Mouse (Mus musculus): ENCODE measurements around the gene Nfib. TPM values are rescaled to one million over a fixed set of nuclear protein-coding genes. Genes with fewer than 3 reads are reported as not detected.

Nfib gene
- polyA plus RNA-seq, 1 experiment from 2014 or later, result 60.1 TPM

DNA sequence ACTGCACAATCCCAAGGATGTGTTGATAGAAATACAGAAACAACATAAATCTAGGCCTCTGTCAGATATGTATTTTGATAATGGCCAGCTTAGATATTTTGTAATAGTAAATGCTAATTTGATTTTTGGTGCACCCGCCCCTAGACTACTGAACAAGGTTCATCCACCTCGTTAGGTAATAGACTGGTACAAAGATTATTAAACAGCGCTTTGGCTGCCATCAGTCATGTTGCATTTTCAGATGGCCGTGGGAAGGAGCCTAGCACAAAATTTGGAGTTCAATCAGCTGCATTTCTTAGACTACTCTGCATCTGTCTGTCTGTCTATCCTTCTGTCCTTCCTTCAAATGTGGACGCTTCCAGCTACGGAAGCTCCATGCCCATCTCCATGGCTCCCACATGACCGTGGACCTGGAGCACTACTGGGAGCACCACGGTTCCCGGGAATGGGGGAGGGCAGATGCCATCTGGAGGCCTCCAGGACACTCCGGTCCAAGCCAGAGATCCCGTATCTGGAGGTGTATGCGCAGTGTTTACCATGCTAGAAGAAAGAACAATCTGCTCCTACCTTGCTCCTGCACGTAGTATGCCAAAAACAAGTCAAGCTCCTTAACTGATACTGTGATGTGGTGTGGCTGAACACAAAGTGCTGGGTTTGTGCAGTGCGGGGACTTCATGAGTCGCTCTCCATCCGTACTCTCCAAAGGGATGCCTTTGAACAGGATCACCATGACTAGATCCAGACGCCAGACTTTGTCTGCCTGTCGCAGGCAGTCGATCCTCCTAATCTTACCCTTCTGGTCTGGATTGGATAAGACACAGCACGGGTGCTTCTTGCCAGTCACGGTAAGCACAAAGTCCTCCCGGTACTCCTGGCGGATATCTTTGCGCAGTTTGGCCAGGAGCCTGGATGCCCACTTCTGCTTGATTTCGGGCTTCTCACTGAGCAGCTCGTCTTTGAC is 207.6 kb downstream of the Nfib start:
- Histone ChIP-seq H3K9ac (ENCODE audit: low read length) (no peak overlapping the region), H3K27ac (ENCODE audit: low read length) (0 out of 2 replicates have a peak overlapping the region, but pooled peaks have one; percentile 2)

DNA sequence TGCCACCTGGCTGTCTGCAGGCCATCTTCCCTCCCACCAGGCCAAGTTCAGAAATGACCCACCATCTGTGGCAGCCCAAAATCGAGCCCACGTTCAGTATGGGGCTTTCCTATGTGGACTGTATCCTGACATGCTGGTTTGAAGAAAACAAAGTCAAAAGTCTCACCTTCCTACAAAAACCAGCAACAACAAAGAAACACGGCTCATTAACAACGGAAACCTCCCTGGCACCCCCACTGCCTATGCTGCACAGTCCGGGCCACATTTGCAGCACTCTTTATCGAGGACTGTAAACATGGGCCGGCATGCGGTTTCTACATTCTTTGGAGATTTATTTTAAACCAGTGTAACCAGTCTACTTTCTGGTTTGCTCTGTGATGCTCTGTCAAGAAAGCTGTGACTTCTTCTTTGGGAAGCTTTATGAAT is 208.4 kb downstream of the Nfib start:
- H3K27ac ChIP-seq (ENCODE audit: low read length), result no peak overlapping the region
- no peaks in the 10 kb centered on the region for H3K9me3 ChIP-seq (replicated peaks; ENCODE audit: control insufficient read depth, low read length)
- H3K4me1 ChIP-seq (ENCODE audit: control insufficient read depth, insufficient read depth, low read length), result peaks cover 46% of the 10 kb centered on the region
- H3K36me3 ChIP-seq (ENCODE audit: control insufficient read depth, insufficient read depth, low read length), result peaks cover 11% of the 10 kb centered on the region; the same call in 1 of the 2 replicates
- H3K9ac ChIP-seq (ENCODE audit: low read length), result no peak overlapping the region
- H3K4me2 ChIP-seq (ENCODE audit: low read depth, low read length), result peak overlapping the region; percentile 26; the same call in 1 of the 2 replicates
- H3K4me3 ChIP-seq (replicated peaks; ENCODE audit: low read length), result 0 out of 2 replicates have a peak overlapping the region, but pooled peaks have one; percentile 6
- ATAC-seq (ENCODE audit: insufficient read depth, low FRiP score), result no peak
- WGBS, result 58% methylated on average over 8 of the region's 8 CpGs
- H3K27me3 ChIP-seq (ENCODE audit: control insufficient read depth, insufficient read depth, low read length), result no peaks in the 10 kb centered on the region

More for the DNA sequence above, 207.6 kb downstream of the Nfib start:
- Histone ChIP-seq H3K4me1 (ENCODE audit: control insufficient read depth, insufficient read depth, low read length) (peaks cover 43% of the 10 kb centered on the region), H3K27me3 (ENCODE audit: control insufficient read depth, insufficient read depth, low read length) (no peaks in the 10 kb centered on the region), H3K9me3 (replicated peaks; ENCODE audit: control insufficient read depth, low read length) (no peaks in the 10 kb centered on the region), H3K36me3 (ENCODE audit: control insufficient read depth, insufficient read depth, low read length) (peaks cover 11% of the 10 kb centered on the region; the same call in 1 of the 2 replicates), H3K4me3 (replicated peaks; ENCODE audit: low read length) (no peak overlapping the region), H3K4me2 (ENCODE audit: low read depth, low read length) (peak overlapping the region; percentile 26; the same call in 1 of the 2 replicates)
- WGBS, result 80% methylated on average over 26 of the region's 26 CpGs
- no peak for ATAC-seq (ENCODE audit: insufficient read depth, low FRiP score)

DNA sequence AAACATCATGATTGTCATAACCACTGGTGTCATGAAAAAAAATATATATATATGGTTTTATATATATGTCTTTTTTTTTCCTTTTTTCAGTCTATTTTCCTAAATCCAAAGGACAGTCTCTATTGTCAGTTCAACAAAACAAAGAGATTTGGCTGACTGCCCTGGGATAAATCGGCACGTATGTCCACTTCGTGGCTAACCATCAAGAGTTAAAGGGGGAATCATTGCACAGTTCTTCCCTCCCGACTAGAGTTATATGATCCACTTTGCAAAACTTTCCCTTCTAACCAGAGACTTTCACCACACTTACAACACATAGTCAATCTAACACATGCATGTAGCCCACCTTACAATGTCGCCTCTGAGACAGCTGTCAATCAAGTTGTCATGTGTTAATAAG is 209.2 kb downstream of the Nfib start:
- Histone ChIP-seq H3K4me1 (ENCODE audit: control insufficient read depth, insufficient read depth, low read length) (peaks cover 46% of the 10 kb centered on the region), H3K9me3 (replicated peaks; ENCODE audit: control insufficient read depth, low read length) (no peaks in the 10 kb centered on the region), H3K36me3 (ENCODE audit: control insufficient read depth, insufficient read depth, low read length) (peaks cover 11% of the 10 kb centered on the region; the same call in 1 of the 2 replicates), H3K9ac (ENCODE audit: low read length) (no peak overlapping the region), H3K4me2 (ENCODE audit: low read depth, low read length) (no peak overlapping the region), H3K27ac (ENCODE audit: low read length) (no peak overlapping the region), H3K27me3 (ENCODE audit: control insufficient read depth, insufficient read depth, low read length) (no peaks in the 10 kb centered on the region), H3K4me3 (replicated peaks; ENCODE audit: low read length) (no peak overlapping the region)
- ATAC-seq (ENCODE audit: insufficient read depth, low FRiP score), result no peak
- WGBS, result 56% methylated on average over 5 of the region's 5 CpGs

DNA sequence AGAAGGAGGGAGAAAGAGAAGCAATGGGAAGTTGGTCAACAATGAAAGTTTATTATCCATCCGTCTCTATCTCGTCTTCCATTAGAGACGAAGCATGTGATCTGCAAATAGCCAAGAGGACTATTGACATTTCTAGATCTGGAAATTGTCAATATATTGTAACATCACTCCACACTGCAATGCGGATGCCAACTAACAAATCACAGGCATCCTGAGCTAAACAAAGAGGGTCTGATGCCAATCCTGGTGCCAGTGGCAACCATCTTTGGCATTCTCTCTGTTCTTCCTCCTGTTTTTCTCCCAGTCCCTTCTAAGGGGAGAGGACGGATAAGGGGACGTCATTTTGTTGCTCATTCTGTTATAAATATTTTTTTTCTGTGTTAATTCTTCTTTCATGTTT is 209.9 kb downstream of the Nfib start:
- Histone ChIP-seq H3K4me3 (replicated peaks; ENCODE audit: low read length) (no peak overlapping the region), H3K36me3 (ENCODE audit: control insufficient read depth, insufficient read depth, low read length) (peaks cover 11% of the 10 kb centered on the region; the same call in 1 of the 2 replicates), H3K4me2 (ENCODE audit: low read depth, low read length) (no peak overlapping the region), H3K4me1 (ENCODE audit: control insufficient read depth, insufficient read depth, low read length) (peaks cover 40% of the 10 kb centered on the region), H3K9me3 (replicated peaks; ENCODE audit: control insufficient read depth, low read length) (no peaks in the 10 kb centered on the region), H3K27me3 (ENCODE audit: control insufficient read depth, insufficient read depth, low read length) (no peaks in the 10 kb centered on the region), H3K9ac (ENCODE audit: low read length) (no peak overlapping the region), H3K27ac (ENCODE audit: low read length) (no peak overlapping the region)
- no peak for ATAC-seq (ENCODE audit: insufficient read depth, low FRiP score)
- 83% methylated on average over 6 of the region's 6 CpGs for WGBS

DNA sequence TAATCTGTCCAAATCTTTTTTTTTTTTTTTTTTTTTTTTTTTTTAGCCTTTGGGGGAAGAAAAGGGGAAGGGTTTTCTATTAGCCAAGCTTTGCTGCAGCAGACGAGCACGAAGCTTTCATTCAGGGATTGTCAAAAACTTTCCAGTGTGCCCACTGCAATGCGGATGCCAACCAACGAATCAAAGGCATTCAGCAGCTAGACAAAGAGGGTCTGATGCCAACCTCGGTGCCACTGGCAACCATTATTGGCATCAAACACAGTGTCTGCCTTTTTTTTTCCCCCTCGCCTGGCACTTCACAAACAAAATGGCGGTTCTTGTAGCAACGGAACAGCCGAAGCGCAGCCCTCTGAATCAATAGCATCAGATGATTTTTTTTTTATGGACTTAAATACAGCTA is 210.7 kb downstream of the Nfib start:
- no peak for ATAC-seq (ENCODE audit: insufficient read depth, low FRiP score)
- Histone ChIP-seq H3K4me1 (ENCODE audit: control insufficient read depth, insufficient read depth, low read length) (peaks cover 37% of the 10 kb centered on the region), H3K4me3 (replicated peaks; ENCODE audit: low read length) (no peak overlapping the region), H3K9me3 (replicated peaks; ENCODE audit: control insufficient read depth, low read length) (no peaks in the 10 kb centered on the region), H3K36me3 (ENCODE audit: control insufficient read depth, insufficient read depth, low read length) (peaks cover 11% of the 10 kb centered on the region; the same call in 1 of the 2 replicates), H3K9ac (ENCODE audit: low read length) (no peak overlapping the region), H3K4me2 (ENCODE audit: low read depth, low read length) (no peak overlapping the region), H3K27ac (ENCODE audit: low read length) (no peak overlapping the region), H3K27me3 (ENCODE audit: control insufficient read depth, insufficient read depth, low read length) (no peaks in the 10 kb centered on the region)
- 88% methylated on average over 10 of the region's 10 CpGs for WGBS

DNA sequence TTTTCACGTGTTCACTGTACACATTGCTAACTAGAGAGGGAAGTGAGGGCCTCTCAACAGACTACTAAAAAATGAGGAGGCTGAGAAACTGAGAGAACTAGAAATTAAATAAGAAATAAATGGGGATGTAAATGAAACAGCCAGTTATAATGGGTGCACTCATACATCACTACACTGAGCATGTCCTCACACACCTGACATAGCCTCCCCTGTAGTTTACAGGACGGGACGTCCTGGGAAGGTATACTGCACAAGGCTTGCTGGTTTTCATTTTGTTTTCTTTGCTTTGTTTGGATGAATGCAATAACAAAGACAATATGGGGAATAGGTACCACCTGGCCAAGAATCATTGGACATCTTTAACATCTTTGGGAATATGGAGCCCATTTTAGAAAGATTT is 211.1 kb downstream of the Nfib start:
- no peak overlapping the region for H3K27ac ChIP-seq (ENCODE audit: low read length)
- peaks cover 11% of the 10 kb centered on the region; the same call in 1 of the 2 replicates for H3K36me3 ChIP-seq (ENCODE audit: control insufficient read depth, insufficient read depth, low read length)
- peaks cover 35% of the 10 kb centered on the region for H3K4me1 ChIP-seq (ENCODE audit: control insufficient read depth, insufficient read depth, low read length)
- H3K9me3 ChIP-seq (replicated peaks; ENCODE audit: control insufficient read depth, low read length), result no peaks in the 10 kb centered on the region
- no peak overlapping the region for H3K4me2 ChIP-seq (ENCODE audit: low read depth, low read length)
- WGBS, result 77% methylated on average over 3 of the region's 3 CpGs
- no peak for ATAC-seq (ENCODE audit: insufficient read depth, low FRiP score)
- H3K4me3 ChIP-seq (replicated peaks; ENCODE audit: low read length), result no peak overlapping the region
- no peaks in the 10 kb centered on the region for H3K27me3 ChIP-seq (ENCODE audit: control insufficient read depth, insufficient read depth, low read length)
- no peak overlapping the region for H3K9ac ChIP-seq (ENCODE audit: low read length)

DNA sequence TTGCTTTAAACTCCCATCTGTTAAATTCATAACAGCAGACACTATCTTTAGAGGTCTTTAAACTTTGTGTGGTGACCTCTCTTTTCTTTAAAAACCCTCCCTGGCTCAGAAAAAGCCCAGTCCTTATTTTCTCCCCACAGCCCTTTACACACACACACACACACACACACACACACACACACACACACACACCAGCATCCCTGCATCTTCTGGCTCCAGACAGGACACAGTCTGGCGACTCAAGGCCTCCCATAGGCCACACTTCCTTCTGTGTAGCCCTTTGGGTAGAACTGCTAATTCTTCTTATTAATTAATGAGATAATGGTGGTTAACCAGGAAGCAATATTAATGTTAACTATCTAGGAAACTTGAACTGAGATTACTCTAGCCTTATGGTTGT is 211.7 kb downstream of the Nfib start:
- H3K27me3 ChIP-seq (ENCODE audit: control insufficient read depth, insufficient read depth, low read length), result no peaks in the 10 kb centered on the region
- no peak overlapping the region for H3K9ac ChIP-seq (ENCODE audit: low read length)
- peaks cover 29% of the 10 kb centered on the region for H3K4me1 ChIP-seq (ENCODE audit: control insufficient read depth, insufficient read depth, low read length)
- H3K9me3 ChIP-seq (replicated peaks; ENCODE audit: control insufficient read depth, low read length), result no peaks in the 10 kb centered on the region
- no peak for ATAC-seq (ENCODE audit: insufficient read depth, low FRiP score)
- no peak overlapping the region for H3K4me3 ChIP-seq (replicated peaks; ENCODE audit: low read length)
- no peak overlapping the region for H3K27ac ChIP-seq (ENCODE audit: low read length)
- H3K36me3 ChIP-seq (ENCODE audit: control insufficient read depth, insufficient read depth, low read length), result peaks cover 11% of the 10 kb centered on the region; the same call in 1 of the 2 replicates
- WGBS, result 39% methylated on average over 1 of the region's 1 CpGs
- H3K4me2 ChIP-seq (ENCODE audit: low read depth, low read length), result no peak overlapping the region

DNA sequence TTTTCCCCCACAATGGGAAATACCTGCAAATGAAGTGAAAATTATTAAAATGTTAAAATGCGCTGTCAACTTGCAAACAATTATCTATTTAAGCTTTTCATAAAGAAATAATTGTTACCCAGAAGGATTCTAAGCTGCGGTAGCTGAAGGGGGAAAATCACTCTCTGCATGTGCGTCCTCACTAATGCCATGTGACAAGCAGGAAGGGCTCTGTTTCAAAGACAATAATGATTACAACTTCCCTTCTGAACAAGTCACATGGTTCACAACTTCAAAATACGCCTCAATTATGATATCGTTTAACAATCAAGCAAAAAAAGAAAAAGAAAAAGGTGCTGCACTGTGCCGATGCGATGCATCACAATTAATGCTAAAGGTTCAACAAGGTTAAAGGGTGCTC is 212.2 kb downstream of the Nfib start:
- Histone ChIP-seq H3K4me2 (ENCODE audit: low read depth, low read length) (no peak overlapping the region), H3K4me1 (ENCODE audit: control insufficient read depth, insufficient read depth, low read length) (peaks cover 27% of the 10 kb centered on the region)
- ATAC-seq (ENCODE audit: insufficient read depth, low FRiP score), result no peak

DNA sequence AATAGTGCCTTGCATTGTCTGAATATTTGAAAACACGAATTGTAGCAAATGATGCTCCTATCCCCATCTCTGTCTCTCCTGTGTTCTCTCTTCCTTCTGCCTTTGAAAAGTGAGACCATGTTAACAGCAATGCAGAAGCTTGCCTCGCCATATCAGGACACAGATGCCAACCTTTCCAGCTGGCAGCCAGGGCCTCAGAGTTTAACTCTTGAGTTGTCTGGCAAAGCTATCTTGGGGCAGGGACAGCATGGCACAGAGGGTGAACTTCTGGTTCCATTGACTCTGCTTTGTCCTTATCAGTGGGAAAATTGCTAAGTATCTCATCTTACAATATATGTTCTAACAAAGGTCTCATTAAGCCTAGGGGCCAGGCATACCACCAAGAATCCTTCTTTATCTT is 212.8 kb downstream of the Nfib start:
- no peak overlapping the region for H3K4me3 ChIP-seq (replicated peaks; ENCODE audit: low read length)
- no peak overlapping the region for H3K9ac ChIP-seq (ENCODE audit: low read length)
- H3K9me3 ChIP-seq (replicated peaks; ENCODE audit: control insufficient read depth, low read length), result no peaks in the 10 kb centered on the region
- H3K4me2 ChIP-seq (ENCODE audit: low read depth, low read length), result no peak overlapping the region
- ATAC-seq (ENCODE audit: insufficient read depth, low FRiP score), result no peak
- H3K27me3 ChIP-seq (ENCODE audit: control insufficient read depth, insufficient read depth, low read length), result no peaks in the 10 kb centered on the region
- no peak overlapping the region for H3K27ac ChIP-seq (ENCODE audit: low read length)
- H3K4me1 ChIP-seq (ENCODE audit: control insufficient read depth, insufficient read depth, low read length), result peaks cover 21% of the 10 kb centered on the region
- peaks cover 9% of the 10 kb centered on the region; the same call in 1 of the 2 replicates for H3K36me3 ChIP-seq (ENCODE audit: control insufficient read depth, insufficient read depth, low read length)
- WGBS, result 74% methylated on average over 2 of the region's 2 CpGs

More for the DNA sequence above, 212.2 kb downstream of the Nfib start:
- Histone ChIP-seq H3K9me3 (replicated peaks; ENCODE audit: control insufficient read depth, low read length) (no peaks in the 10 kb centered on the region), H3K9ac (ENCODE audit: low read length) (no peak overlapping the region), H3K36me3 (ENCODE audit: control insufficient read depth, insufficient read depth, low read length) (peaks cover 9% of the 10 kb centered on the region; the same call in 1 of the 2 replicates), H3K27ac (ENCODE audit: low read length) (no peak overlapping the region), H3K4me3 (replicated peaks; ENCODE audit: low read length) (no peak overlapping the region), H3K27me3 (ENCODE audit: control insufficient read depth, insufficient read depth, low read length) (no peaks in the 10 kb centered on the region)
- 70% methylated on average over 7 of the region's 7 CpGs for WGBS
